Mouse (Mus musculus): ENCODE data around the gene Apom. TPM values are rescaled to one million over a fixed set of nuclear protein-coding genes. Genes with fewer than 3 reads are reported as not detected.

The Apom gene
- 0.19 and 0.27 TPM in 2 replicates for polyA plus RNA-seq (2015; fragmentation: Nextera tagmentation; extraction: Ambion mirVana)

DNA sequence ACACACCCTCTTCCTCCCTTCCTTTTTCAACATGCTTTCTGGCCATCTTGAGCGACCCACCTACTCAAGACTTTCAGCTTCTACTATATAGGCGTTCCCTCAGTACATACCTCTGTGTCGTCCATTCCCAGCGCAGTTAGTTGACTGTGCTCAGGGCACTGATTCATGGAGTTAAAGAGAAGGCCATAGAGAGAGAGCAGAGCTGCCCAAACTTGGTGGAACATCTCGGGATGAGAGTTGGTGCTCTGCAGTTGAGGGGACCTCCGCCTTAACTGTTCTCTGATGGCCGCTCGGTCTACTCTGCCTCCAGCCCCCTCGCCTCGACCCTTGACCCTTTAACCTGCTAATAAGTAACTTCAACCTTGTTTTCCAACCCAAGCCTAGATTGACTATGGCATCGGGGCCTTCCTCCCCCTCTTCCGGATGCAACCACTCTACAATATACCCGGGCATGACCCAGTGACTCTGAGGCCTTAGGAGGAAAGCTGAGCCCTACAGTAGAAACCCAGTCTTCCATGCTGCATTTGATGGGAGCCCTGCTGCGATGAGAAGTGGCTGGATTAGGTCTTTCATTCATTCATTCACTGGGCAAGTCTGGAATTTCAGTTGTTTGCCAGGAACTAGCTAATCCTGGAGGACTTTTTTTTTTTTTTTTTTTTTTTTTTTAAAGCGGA is at the start of gene Apom:
Gene Apom (minus strand): TSS at position 551 of the 674 bp plus-strand sequence.
- H3K27me3 ChIP-seq (replicated peaks; ENCODE audit: insufficient read depth, low read length) = no peaks in the 10 kb centered on the region
- no peak within 1 kb of the TSS for H3K4me3 ChIP-seq (ENCODE audit: low read depth, low read length)
- no peak within 1 kb of the TSS for H3K27ac ChIP-seq (ENCODE audit: low read length)
- no peak for TF ChIP-seq EP300 (IDR thresholded peaks at IDR 0.05)
- no peak for TF ChIP-seq CTCF (IDR thresholded peaks at IDR 0.05)
- H3K9ac ChIP-seq (replicated peaks; ENCODE audit: low read depth) = no peak within 1 kb of the TSS
- ATAC-seq (no peak), DNase-seq (ENCODE audit: low spot score) (no peak)
- H3K9me3 ChIP-seq (ENCODE audit: low read length) = no peaks in the 10 kb centered on the region
- H3K4me2 ChIP-seq (replicated peaks; ENCODE audit: low read depth, low read length) = no peak within 1 kb of the TSS
- H3K4me1 ChIP-seq (ENCODE audit: insufficient read depth, low read depth, low read length) = peaks cover 10% of the 10 kb centered on the region; the same call in 1 of the 2 replicates
- no peaks in the 10 kb centered on the region for H3K36me3 ChIP-seq (ENCODE audit: insufficient read depth, low read length)
- 74% methylated on average over 15 of the region's 15 CpGs for WGBS

DNA sequence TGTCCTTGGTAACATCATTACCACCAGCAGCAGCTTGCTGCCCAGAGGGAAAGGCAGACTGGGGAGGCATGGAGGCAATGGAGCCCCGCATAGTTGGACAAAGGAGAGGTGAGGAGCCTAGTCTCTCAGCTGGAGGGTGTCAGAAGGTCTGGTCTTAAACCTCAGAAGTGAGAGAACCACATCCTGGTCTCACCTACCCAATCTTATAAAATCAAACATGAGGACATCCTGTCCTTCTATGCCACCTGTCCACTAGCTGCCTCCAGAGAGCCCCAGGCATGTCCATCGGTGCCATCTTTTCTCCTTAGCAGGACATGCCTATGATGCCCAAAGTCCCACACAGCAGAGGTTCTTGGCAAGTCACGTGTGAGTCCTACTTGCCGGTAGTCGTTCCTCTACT is 48.2 kb upstream of the Apom start:
- TF ChIP-seq EP300 (IDR thresholded peaks at IDR 0.05) = no peak
- TF ChIP-seq CTCF (IDR thresholded peaks at IDR 0.05) = no peak
- Histone ChIP-seq H3K4me3 (ENCODE audit: low read depth, low read length) (no peak overlapping the region), H3K36me3 (ENCODE audit: insufficient read depth, low read length) (no peaks in the 10 kb centered on the region), H3K27me3 (replicated peaks; ENCODE audit: insufficient read depth, low read length) (no peaks in the 10 kb centered on the region), H3K9me3 (ENCODE audit: low read length) (no peaks in the 10 kb centered on the region), H3K4me1 (ENCODE audit: insufficient read depth, low read depth, low read length) (no peaks in the 10 kb centered on the region), H3K27ac (ENCODE audit: low read length) (no peak overlapping the region), H3K4me2 (replicated peaks; ENCODE audit: low read depth, low read length) (no peak overlapping the region), H3K9ac (replicated peaks; ENCODE audit: low read depth) (no peak overlapping the region)
- ATAC-seq = no peak
- DNase-seq (ENCODE audit: low spot score) = no peak
- 82% methylated on average over 5 of the region's 5 CpGs for WGBS

DNA sequence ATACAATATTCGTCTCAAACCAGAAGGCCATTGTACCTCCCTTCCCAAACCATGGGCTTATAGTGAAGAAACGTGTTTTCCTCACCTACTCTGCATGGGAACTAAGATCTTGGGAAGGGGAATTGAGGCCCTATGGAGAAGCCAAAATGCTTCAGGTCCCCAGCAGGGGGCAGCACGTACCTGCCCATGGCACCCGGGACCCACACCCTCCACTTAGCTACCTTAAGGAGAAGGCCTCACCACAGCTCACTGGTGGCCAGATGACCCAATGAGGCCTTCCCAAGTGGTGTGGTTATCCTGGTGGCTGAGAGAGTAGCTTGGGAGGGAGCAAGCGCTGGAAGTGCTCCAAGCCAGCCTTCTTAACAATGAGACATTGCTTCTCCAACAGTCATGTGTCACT is 46.7 kb upstream of the Apom start:
- 8% methylated on average over 5 of the region's 5 CpGs for WGBS
- Histone ChIP-seq H3K27ac (ENCODE audit: low read length) (no peak overlapping the region), H3K4me2 (replicated peaks; ENCODE audit: low read depth, low read length) (no peak overlapping the region), H3K9me3 (ENCODE audit: low read length) (no peaks in the 10 kb centered on the region), H3K4me1 (ENCODE audit: insufficient read depth, low read depth, low read length) (no peaks in the 10 kb centered on the region), H3K36me3 (ENCODE audit: insufficient read depth, low read length) (no peaks in the 10 kb centered on the region), H3K9ac (replicated peaks; ENCODE audit: low read depth) (no peak overlapping the region), H3K27me3 (replicated peaks; ENCODE audit: insufficient read depth, low read length) (no peaks in the 10 kb centered on the region), H3K4me3 (ENCODE audit: low read depth, low read length) (no peak overlapping the region)
- ATAC-seq = peak; percentile 92
- DNase-seq (ENCODE audit: low spot score) = peak; percentile 91
- TF ChIP-seq EP300 (IDR thresholded peaks at IDR 0.05) = no peak
- TF ChIP-seq CTCF (IDR thresholded peaks at IDR 0.05) = peak; percentile 98

DNA sequence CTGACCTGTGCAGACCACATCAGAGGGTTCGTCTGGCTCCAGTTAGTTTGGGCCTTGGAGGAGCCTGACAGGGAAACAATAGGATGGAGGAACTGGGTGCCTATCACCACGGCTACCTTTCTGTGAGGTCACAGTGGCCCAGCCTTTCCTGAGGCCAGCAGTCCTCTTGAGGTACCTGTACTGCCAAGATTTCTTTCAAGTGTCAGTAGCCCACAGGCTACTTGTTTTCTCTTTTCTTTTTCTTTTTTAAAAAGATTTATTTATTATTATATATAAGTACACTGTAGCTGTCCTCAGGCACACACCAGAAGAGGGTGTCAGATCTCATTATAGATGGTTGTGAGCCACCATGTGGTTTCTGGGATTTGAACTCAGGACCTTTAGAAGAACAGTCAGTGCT is 44.1 kb upstream of the Apom start, which contains the start of gene Aif1:
Gene Aif1 (minus strand): TSS at position 101 of the 400 bp plus-strand sequence.
- Histone ChIP-seq H3K27ac (ENCODE audit: low read length) (no peak within 1 kb of the TSS), H3K36me3 (ENCODE audit: insufficient read depth, low read length) (no peaks in the 10 kb centered on the region), H3K9me3 (ENCODE audit: low read length) (no peaks in the 10 kb centered on the region), H3K27me3 (replicated peaks; ENCODE audit: insufficient read depth, low read length) (no peaks in the 10 kb centered on the region), H3K9ac (replicated peaks; ENCODE audit: low read depth) (no peak within 1 kb of the TSS), H3K4me1 (ENCODE audit: insufficient read depth, low read depth, low read length) (no peaks in the 10 kb centered on the region), H3K4me2 (replicated peaks; ENCODE audit: low read depth, low read length) (no peak within 1 kb of the TSS), H3K4me3 (ENCODE audit: low read depth, low read length) (no peak within 1 kb of the TSS)
- DNase-seq (ENCODE audit: low spot score) (no peak), ATAC-seq (no peak)
- 55% methylated on average over 2 of the region's 2 CpGs for WGBS
- no peak for TF ChIP-seq CTCF (IDR thresholded peaks at IDR 0.05)
- no peak for TF ChIP-seq EP300 (IDR thresholded peaks at IDR 0.05)

DNA sequence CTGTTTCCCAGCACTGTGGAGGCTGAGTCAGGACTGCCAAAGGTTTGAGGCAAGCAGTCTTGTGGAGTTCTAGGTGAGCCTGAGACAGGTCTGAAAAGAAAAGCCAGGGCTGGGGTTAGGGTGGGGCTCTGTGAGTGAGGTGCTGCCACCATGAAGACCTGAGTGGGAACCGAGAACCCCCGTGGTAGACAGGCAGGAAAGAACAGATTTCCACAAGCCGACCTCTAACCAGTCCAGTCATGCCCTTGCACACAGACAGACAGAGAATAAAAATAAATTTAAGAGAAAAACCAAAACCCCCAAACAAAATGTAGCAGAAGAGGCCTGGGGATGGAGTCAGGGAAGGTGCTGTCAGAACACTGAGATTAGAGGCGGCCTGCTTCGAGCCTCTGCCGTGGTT is 43.5 kb upstream of the Apom start:
- Histone ChIP-seq H3K4me2 (replicated peaks; ENCODE audit: low read depth, low read length) (no peak overlapping the region), H3K4me1 (ENCODE audit: insufficient read depth, low read depth, low read length) (no peaks in the 10 kb centered on the region), H3K36me3 (ENCODE audit: insufficient read depth, low read length) (no peaks in the 10 kb centered on the region), H3K4me3 (ENCODE audit: low read depth, low read length) (no peak overlapping the region), H3K9ac (replicated peaks; ENCODE audit: low read depth) (no peak overlapping the region), H3K9me3 (ENCODE audit: low read length) (no peaks in the 10 kb centered on the region), H3K27ac (ENCODE audit: low read length) (no peak overlapping the region), H3K27me3 (replicated peaks; ENCODE audit: insufficient read depth, low read length) (no peaks in the 10 kb centered on the region)
- ATAC-seq (no peak), DNase-seq (ENCODE audit: low spot score) (no peak)
- WGBS = 73% methylated on average over 6 of the region's 6 CpGs
- TF ChIP-seq CTCF (IDR thresholded peaks at IDR 0.05) (no peak), EP300 (IDR thresholded peaks at IDR 0.05) (no peak)

DNA sequence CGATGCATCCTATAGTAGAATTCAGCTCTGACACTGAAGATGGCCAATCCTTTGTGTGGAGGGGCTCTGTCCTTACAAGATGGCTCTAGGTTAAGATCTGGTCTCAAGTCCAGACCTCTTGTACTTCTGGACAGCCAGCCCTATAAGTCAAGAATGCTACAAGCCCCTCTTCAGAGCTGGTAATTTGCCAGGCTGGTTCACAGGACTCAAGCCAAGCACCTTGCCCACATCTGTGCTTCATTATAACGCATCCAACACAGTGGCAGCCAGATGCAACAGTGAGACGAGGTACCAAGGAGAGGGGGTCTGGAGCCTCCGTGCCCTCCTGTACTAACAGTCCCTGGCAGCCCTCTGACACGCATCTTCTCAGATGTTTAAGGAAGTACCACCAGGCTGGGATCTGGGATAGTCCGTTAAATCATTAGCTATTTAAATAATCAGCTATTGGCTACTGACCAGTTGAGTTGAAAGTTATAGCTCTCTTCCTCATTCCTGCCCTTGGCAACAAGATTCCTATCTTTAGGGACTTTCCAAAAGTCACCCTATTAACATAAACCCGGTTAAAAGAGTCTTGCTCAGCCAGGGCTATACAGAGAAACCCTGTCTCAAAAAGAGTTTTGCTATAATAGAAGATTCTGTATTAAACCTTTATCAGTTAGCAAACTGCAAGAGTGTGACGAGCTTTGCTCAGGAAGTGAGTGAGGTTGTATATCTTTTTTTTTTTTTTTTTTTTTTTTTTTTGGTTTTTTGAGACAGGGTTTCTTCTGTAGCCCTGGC is 42.5 kb upstream of the Apom start:
- no peaks in the 10 kb centered on the region for H3K4me1 ChIP-seq (ENCODE audit: insufficient read depth, low read depth, low read length)
- no peak for TF ChIP-seq EP300 (IDR thresholded peaks at IDR 0.05)
- TF ChIP-seq CTCF (IDR thresholded peaks at IDR 0.05) = no peak
- WGBS = 45% methylated on average over 8 of the region's 8 CpGs
- H3K9me3 ChIP-seq (ENCODE audit: low read length) = no peaks in the 10 kb centered on the region
- H3K27me3 ChIP-seq (replicated peaks; ENCODE audit: insufficient read depth, low read length) = no peaks in the 10 kb centered on the region
- H3K4me2 ChIP-seq (replicated peaks; ENCODE audit: low read depth, low read length) = no peak overlapping the region
- H3K4me3 ChIP-seq (ENCODE audit: low read depth, low read length) = no peak overlapping the region
- DNase-seq (ENCODE audit: low spot score) = no peak
- H3K27ac ChIP-seq (ENCODE audit: low read length) = no peak overlapping the region
- no peaks in the 10 kb centered on the region for H3K36me3 ChIP-seq (ENCODE audit: insufficient read depth, low read length)
- ATAC-seq = no peak
- H3K9ac ChIP-seq (replicated peaks; ENCODE audit: low read depth) = no peak overlapping the region
